Mouse (Mus musculus): Measurements from ENCODE around the gene Wt1. TPM values are rescaled to one million over a fixed set of nuclear protein-coding genes. Genes with fewer than 3 reads are reported as not detected.

Wt1 gene
- polyA plus RNA-seq (2012; rRNA removed), result 31.5 and 40.2 TPM in 2 replicates

DNA sequence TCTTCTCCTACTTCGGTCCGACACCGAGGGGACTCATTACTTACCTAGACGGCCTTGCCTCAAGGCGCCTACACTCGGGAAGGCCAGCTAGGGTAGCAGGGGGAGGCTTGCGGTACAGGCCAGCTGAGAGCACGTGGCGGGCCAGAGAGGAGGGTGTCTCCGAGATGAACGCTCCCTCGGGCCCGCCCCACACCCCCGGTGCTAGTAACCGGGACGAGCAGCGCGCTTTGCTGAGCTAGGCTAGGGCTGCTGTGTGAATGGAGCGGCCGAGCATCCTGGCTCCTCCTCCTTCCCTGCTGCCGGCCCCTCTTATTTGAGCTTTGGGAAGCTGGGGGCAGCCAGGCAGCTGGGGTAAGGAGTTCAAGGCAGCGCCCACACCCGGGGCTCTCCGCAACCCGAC lies at the start of gene Wt1:
Wt1 (plus strand) TSS at position 251 of the 400 bp plus-strand sequence.
- Histone ChIP-seq H3K27ac (ENCODE audit: control insufficient read depth, insufficient read depth, low read depth, low read length) (peak within 1 kb of the TSS; percentile 91), H3K4me3 (ENCODE audit: control insufficient read depth, low read depth, low read length) (peak within 1 kb of the TSS; percentile 84), H3K36me3 (ENCODE audit: control insufficient read depth, insufficient read depth, low read length) (no peaks in the 10 kb centered on the region), H3K27me3 (ENCODE audit: control insufficient read depth, insufficient read depth, low read length) (peaks cover 7% of the 10 kb centered on the region), H3K4me1 (ENCODE audit: control insufficient read depth, insufficient read depth, low read length) (peaks cover 19% of the 10 kb centered on the region)
- TF ChIP-seq CTCF (IDR thresholded peaks at IDR 0.05; ENCODE audit: control insufficient read depth, insufficient read depth, insufficient replicate concordance, low read depth, low read length) (no peak), POLR2A (IDR thresholded peaks at IDR 0.05; ENCODE audit: control insufficient read depth, low read depth, low read length) (peak; percentile 35)

DNA sequence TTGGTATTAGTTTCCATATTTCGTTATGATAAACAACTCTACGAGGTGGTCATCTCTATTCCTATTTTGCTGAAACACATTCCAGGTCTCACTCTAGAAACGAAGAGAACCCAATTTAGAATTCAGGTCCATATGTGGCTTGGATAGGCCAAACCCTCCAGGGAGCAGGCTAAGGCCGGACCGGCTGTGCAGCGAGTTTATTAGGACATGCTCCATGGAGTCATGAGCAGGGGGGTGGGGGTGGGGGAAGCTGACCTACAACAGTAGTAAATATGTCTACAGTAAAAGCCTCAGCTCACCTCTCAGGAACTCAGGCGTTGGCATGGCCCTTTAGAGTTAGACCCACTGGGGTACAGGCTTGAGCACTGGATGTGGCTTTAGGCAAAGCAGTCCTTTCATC lies 49.2 kb upstream of the Wt1 start:
- H3K27ac ChIP-seq (ENCODE audit: control insufficient read depth, insufficient read depth, low read depth, low read length), result no peak overlapping the region
- H3K4me3 ChIP-seq (ENCODE audit: control insufficient read depth, low read depth, low read length), result no peak overlapping the region
- H3K4me1 ChIP-seq (ENCODE audit: control insufficient read depth, insufficient read depth, low read length), result no peaks in the 10 kb centered on the region
- H3K27me3 ChIP-seq (ENCODE audit: control insufficient read depth, insufficient read depth, low read length), result no peaks in the 10 kb centered on the region
- no peaks in the 10 kb centered on the region for H3K36me3 ChIP-seq (ENCODE audit: control insufficient read depth, insufficient read depth, low read length)
- TF ChIP-seq POLR2A (IDR thresholded peaks at IDR 0.05; ENCODE audit: control insufficient read depth, low read depth, low read length) (no peak), CTCF (IDR thresholded peaks at IDR 0.05; ENCODE audit: control insufficient read depth, insufficient read depth, insufficient replicate concordance, low read depth, low read length) (no peak)

DNA sequence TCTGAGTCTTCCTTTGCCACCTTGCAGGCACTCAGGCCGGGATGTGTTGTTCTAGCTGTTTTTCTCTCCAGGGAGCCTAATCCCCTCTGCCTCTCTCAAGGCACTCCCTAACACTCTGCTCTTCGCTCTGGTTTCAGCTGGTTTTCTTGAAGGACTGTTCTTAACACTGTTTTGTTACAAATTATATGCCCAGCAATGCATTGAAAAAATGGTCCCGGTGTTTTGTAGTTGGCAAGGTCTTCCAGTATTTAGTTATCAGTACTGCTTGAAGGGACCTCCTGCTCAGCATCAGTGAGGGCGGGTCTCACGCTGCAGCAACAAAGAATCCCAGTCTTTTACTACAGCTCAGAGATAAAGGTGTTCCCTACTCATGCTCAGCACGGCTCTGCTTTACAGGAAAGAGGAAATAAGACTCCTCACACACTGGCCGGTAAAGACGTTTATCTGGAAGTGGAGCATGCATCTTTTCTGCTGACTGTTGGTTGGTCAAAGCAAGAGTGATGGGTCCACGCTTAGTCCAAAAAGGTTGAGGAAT lies 44.0 kb upstream of the Wt1 start:
- Histone ChIP-seq H3K27me3 (ENCODE audit: control insufficient read depth, insufficient read depth, low read length) (no peaks in the 10 kb centered on the region), H3K4me1 (ENCODE audit: control insufficient read depth, insufficient read depth, low read length) (no peaks in the 10 kb centered on the region), H3K36me3 (ENCODE audit: control insufficient read depth, insufficient read depth, low read length) (no peaks in the 10 kb centered on the region), H3K27ac (ENCODE audit: control insufficient read depth, insufficient read depth, low read depth, low read length) (peak overlapping the region; percentile 27; the same call in 1 of the 2 replicates), H3K4me3 (ENCODE audit: control insufficient read depth, low read depth, low read length) (no peak overlapping the region)
- TF ChIP-seq CTCF (IDR thresholded peaks at IDR 0.05; ENCODE audit: control insufficient read depth, insufficient read depth, insufficient replicate concordance, low read depth, low read length) (no peak), POLR2A (IDR thresholded peaks at IDR 0.05; ENCODE audit: control insufficient read depth, low read depth, low read length) (no peak)

DNA sequence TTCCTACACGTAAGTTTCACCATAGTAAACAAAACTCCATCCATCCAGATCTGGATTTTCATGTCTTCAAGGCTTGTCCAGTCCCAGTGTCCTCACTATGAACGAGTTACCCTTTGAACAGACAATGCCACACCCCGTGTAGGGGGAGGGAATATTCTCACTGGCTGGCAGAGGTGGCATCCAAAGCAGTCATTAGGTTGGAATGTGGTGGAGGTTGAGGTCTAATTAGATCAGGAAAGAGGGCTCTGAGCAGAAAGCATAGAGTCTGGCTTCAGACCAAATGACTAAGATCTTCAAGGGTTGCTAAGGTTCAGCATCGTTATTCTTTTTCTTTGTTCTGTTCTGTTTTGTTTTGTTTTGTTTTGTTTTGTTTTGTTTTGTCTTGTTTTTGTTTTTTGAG lies 42.3 kb upstream of the Wt1 start:
- Histone ChIP-seq H3K4me1 (ENCODE audit: control insufficient read depth, insufficient read depth, low read length) (no peaks in the 10 kb centered on the region; the same call in 1 of the 2 replicates), H3K4me3 (ENCODE audit: control insufficient read depth, low read depth, low read length) (no peak overlapping the region), H3K27me3 (ENCODE audit: control insufficient read depth, insufficient read depth, low read length) (no peaks in the 10 kb centered on the region), H3K36me3 (ENCODE audit: control insufficient read depth, insufficient read depth, low read length) (no peaks in the 10 kb centered on the region), H3K27ac (ENCODE audit: control insufficient read depth, insufficient read depth, low read depth, low read length) (no peak overlapping the region)
- no peak for TF ChIP-seq POLR2A (IDR thresholded peaks at IDR 0.05; ENCODE audit: control insufficient read depth, low read depth, low read length)
- TF ChIP-seq CTCF (IDR thresholded peaks at IDR 0.05; ENCODE audit: control insufficient read depth, insufficient read depth, insufficient replicate concordance, low read depth, low read length), result no peak

DNA sequence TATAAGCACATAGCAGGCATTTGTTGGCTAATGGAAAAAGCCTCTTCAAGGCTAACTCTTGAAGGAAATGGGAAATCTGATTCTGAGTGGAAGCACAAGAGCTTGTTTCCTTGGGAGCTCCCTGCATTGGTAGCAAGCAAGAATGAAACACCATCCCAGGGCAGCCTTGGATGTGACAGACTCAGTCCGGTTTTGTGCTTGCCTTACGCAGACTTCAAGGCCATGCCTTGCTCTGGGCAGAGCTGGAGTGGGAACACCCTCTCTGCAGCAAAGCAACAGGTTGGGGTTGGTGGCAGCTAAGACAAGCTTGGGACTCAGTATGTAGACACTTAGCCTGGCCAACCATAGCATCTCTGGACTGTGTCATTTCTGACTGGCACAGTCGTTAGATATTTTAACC lies 40.2 kb upstream of the Wt1 start:
- Histone ChIP-seq H3K4me3 (ENCODE audit: control insufficient read depth, low read depth, low read length) (no peak overlapping the region), H3K27me3 (ENCODE audit: control insufficient read depth, insufficient read depth, low read length) (no peaks in the 10 kb centered on the region), H3K36me3 (ENCODE audit: control insufficient read depth, insufficient read depth, low read length) (no peaks in the 10 kb centered on the region), H3K4me1 (ENCODE audit: control insufficient read depth, insufficient read depth, low read length) (no peaks in the 10 kb centered on the region; the same call in none of the 2 replicates), H3K27ac (ENCODE audit: control insufficient read depth, insufficient read depth, low read depth, low read length) (no peak overlapping the region)
- TF ChIP-seq CTCF (IDR thresholded peaks at IDR 0.05; ENCODE audit: control insufficient read depth, insufficient read depth, insufficient replicate concordance, low read depth, low read length), result no peak
- no peak for TF ChIP-seq POLR2A (IDR thresholded peaks at IDR 0.05; ENCODE audit: control insufficient read depth, low read depth, low read length)

DNA sequence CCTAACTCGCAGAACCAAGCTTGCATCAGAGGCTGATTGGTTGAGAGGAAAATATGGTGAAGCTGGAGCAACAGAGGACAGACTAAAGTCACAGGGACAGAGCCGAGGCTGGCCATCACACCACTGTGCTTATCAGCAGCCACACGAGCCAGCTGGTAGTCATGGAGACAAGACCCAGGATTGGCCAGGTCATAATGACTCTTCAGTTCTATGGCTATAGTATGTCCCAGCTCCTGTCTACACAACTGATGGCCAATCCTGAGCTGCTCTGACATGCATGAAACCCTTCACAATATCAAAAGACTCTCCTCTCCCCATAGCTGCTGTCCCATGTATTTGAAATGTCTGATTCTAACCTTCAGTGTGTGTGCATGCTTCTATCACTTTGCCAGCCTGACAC lies 38.3 kb upstream of the Wt1 start:
- TF ChIP-seq POLR2A (IDR thresholded peaks at IDR 0.05; ENCODE audit: control insufficient read depth, low read depth, low read length) (no peak), CTCF (IDR thresholded peaks at IDR 0.05; ENCODE audit: control insufficient read depth, insufficient read depth, insufficient replicate concordance, low read depth, low read length) (no peak)
- Histone ChIP-seq H3K27me3 (ENCODE audit: control insufficient read depth, insufficient read depth, low read length) (no peaks in the 10 kb centered on the region), H3K4me3 (ENCODE audit: control insufficient read depth, low read depth, low read length) (no peak overlapping the region), H3K27ac (ENCODE audit: control insufficient read depth, insufficient read depth, low read depth, low read length) (no peak overlapping the region), H3K4me1 (ENCODE audit: control insufficient read depth, insufficient read depth, low read length) (no peaks in the 10 kb centered on the region; the same call in none of the 2 replicates), H3K36me3 (ENCODE audit: control insufficient read depth, insufficient read depth, low read length) (no peaks in the 10 kb centered on the region)

DNA sequence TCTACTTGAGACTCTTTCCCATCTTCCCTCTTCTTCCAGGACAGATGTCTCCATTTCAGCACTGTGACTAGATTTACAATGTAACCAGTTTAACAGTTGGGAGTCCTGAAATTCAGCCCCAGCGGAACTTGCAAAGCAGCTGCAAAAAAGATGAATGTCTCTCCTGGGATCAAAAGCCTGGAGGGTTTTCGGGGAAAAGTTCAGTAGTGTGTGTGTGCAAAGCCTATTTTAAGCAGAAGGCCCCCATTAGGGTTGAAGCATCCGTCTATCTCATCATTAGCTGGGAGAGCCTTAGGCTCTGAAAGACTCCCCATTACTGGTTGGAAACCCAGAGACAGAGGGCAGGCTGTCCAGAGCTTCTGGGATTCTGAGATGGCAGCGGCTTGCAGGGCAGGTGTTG lies 37.2 kb upstream of the Wt1 start:
- Histone ChIP-seq H3K27ac (ENCODE audit: control insufficient read depth, insufficient read depth, low read depth, low read length) (no peak overlapping the region; the same call in 1 of the 2 replicates), H3K4me1 (ENCODE audit: control insufficient read depth, insufficient read depth, low read length) (no peaks in the 10 kb centered on the region; the same call in none of the 2 replicates), H3K27me3 (ENCODE audit: control insufficient read depth, insufficient read depth, low read length) (no peaks in the 10 kb centered on the region), H3K4me3 (ENCODE audit: control insufficient read depth, low read depth, low read length) (no peak overlapping the region), H3K36me3 (ENCODE audit: control insufficient read depth, insufficient read depth, low read length) (no peaks in the 10 kb centered on the region)
- no peak for TF ChIP-seq CTCF (IDR thresholded peaks at IDR 0.05; ENCODE audit: control insufficient read depth, insufficient read depth, insufficient replicate concordance, low read depth, low read length)
- TF ChIP-seq POLR2A (IDR thresholded peaks at IDR 0.05; ENCODE audit: control insufficient read depth, low read depth, low read length), result no peak
